Mouse (Mus musculus) CD4-positive helper T cell, adult 2 months (primary cell): ENCODE measurements at regions not wholly inside any gene's neighbourhood (a gene's known extent, or its start where the extent isn't known, plus 50 kb on each side); places are given as distances from the start of the nearest gene placed in this dataset.

ENCODE experiments used
- DNase-seq: peaks from one replicate; pipeline ENCODE4 v3.0.0-alpha.2; 2012; ENCODE audit warnings: low read depth, missing footprints, low spot score

DNA sequence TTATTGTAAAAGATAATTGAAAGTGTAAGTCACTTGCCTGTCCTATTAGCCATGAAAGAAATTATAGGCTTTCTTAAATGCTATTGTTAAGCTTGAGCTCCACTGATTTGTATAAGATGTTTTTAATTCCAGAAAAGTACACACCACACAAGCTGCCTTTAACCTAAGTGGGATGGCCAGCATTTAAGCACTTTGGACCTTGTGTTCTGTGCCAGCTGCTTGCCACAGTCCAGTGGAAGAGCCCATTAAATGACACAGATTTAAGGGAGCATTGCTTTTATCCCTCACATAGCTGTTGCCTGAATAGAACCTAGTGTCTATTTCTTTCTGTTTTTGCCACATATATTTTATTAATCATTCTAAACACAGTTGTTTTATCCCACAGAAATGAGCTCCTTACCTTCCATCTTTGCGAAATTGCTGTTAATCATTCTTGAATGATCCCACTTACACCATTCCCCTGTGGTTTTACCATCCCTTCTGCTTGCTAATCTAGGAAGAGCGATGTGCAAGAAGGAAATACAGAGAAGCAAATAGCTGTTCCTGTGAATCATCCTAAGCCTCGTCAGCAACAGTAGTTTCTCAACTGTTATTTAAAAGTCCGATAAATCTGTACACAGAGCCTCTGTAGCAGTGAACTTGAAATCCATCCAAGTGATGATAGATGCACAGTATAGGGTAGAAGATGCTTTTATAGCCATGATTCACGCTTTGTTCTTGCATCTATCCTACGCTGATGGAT, 57.9 kb upstream of the Samsn1 start:
- no peak for DNase-seq

DNA sequence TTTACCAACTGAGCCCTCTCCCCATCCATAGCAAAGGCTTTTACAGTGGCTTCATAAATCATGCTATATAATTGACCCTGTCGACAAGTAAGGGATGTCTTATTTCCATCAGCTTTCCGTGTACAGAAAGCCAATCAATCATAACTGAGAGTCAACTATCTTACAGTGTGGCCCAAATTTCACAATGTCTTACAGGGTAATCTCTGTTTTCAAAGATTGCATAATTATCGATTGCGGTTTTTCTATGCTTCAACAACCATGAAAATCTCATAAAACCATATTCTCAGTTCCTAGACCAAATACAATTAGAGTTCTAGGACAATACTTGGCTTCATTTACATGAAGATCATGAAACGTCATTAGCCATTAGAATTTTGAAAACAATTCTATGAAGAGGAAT, 56.1 kb upstream of the Samsn1 start:
- no peak for DNase-seq

DNA sequence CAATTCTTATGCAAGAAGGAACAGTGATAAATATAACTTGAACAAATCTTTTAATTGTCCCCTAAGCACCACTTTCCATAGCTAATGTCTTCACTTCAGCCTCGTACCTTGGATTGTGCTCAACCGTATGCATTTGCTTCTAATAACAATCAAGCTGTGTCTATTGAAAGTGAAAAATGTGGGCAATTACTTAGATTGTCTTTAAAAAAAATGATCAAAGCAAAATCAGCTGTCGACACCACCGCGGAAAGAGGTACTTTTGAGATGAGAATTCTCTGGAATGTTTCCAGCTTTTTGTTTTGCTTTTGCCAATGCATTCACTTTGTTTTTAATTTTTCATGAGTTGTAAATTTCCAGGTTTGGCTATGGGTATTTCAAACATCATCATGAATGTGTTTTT, 54.1 kb upstream of the Samsn1 start:
- no peak for DNase-seq
